Mouse (Mus musculus): ENCODE results near the gene Dcbld1. TPM values are rescaled to one million over a fixed set of nuclear protein-coding genes. Genes with fewer than 3 reads are reported as not detected.
"Not testable (repeated sequence)": the region's sequence is repeated elsewhere in the genome, so short reads cannot be mapped to it uniquely, and the experiment has no call there.

The Dcbld1 gene
- polyA plus RNA-seq, 1 experiment from 2014 or later, result 20.5 TPM

DNA sequence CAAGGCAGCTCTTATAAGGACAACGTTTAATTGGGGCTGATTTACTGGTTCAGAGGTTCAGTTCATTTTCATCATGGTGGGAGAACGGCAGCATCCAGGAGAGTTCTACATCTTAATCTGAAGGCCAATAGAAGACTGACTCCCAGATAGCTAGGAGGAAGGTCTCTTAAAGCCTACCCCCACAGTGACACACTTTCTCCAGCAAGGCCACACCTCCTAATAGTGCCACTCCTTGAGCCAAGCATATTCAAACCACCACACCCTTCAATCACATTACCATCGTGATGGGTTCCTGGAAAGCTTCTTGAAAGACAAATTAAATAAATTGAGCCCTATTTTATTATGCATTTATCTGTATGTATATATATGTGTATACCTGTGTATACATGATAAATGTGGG is 55.8 kb downstream of the Dcbld1 start:
- H3K27me3 ChIP-seq (replicated peaks; ENCODE audit: insufficient read depth, low read length), result no peaks in the 10 kb centered on the region
- H3K9ac ChIP-seq (replicated peaks; ENCODE audit: low read depth), result no peak overlapping the region
- no peak for DNase-seq (ENCODE audit: low spot score)
- no peak overlapping the region for H3K27ac ChIP-seq (ENCODE audit: low read length)
- 78% methylated on average over 3 of the region's 3 CpGs for WGBS
- H3K9me3 ChIP-seq (ENCODE audit: low read length), result no peaks in the 10 kb centered on the region
- no peaks in the 10 kb centered on the region for H3K4me1 ChIP-seq (ENCODE audit: insufficient read depth, low read depth, low read length)
- no peak overlapping the region for H3K4me3 ChIP-seq (ENCODE audit: low read depth, low read length)
- no peak overlapping the region for H3K4me2 ChIP-seq (replicated peaks; ENCODE audit: low read depth, low read length)
- no peaks in the 10 kb centered on the region for H3K36me3 ChIP-seq (ENCODE audit: insufficient read depth, low read length)
- ATAC-seq, result no peak
- no peak for TF ChIP-seq CTCF (IDR thresholded peaks at IDR 0.05)
- TF ChIP-seq EP300 (IDR thresholded peaks at IDR 0.05), result no peak

DNA sequence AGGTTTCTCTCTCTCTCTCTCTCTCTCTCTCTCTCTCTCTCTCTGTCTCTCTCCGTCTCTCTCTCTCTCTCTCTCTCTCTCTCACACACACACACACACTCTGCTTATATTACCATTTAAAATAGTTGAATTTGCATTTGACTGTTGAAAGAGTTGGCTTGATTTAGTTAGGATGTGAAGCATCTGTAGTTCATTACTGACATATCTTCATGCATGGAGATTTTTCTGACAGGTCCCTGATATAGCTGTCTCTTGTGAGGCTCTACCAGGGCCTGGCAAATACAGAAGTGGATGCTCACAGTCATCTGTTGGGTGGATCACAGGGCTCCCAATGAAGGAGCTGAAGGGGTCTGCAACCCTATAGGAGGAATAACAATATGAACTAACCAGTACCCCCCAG is 59.0 kb downstream of the Dcbld1 start:
- DNase-seq (ENCODE audit: low spot score); H3K4me1 ChIP-seq (ENCODE audit: insufficient read depth, low read depth, low read length); H3K9ac ChIP-seq (replicated peaks; ENCODE audit: low read depth); H3K36me3 ChIP-seq (ENCODE audit: insufficient read depth, low read length); ATAC-seq; H3K27me3 ChIP-seq (replicated peaks; ENCODE audit: insufficient read depth, low read length); H3K9me3 ChIP-seq (ENCODE audit: low read length); H3K27ac ChIP-seq (ENCODE audit: low read length); H3K4me3 ChIP-seq (ENCODE audit: low read depth, low read length); H3K4me2 ChIP-seq (replicated peaks; ENCODE audit: low read depth, low read length): not testable (repeated sequence)
- WGBS, result 74% methylated on average over 1 of the region's 1 CpGs

DNA sequence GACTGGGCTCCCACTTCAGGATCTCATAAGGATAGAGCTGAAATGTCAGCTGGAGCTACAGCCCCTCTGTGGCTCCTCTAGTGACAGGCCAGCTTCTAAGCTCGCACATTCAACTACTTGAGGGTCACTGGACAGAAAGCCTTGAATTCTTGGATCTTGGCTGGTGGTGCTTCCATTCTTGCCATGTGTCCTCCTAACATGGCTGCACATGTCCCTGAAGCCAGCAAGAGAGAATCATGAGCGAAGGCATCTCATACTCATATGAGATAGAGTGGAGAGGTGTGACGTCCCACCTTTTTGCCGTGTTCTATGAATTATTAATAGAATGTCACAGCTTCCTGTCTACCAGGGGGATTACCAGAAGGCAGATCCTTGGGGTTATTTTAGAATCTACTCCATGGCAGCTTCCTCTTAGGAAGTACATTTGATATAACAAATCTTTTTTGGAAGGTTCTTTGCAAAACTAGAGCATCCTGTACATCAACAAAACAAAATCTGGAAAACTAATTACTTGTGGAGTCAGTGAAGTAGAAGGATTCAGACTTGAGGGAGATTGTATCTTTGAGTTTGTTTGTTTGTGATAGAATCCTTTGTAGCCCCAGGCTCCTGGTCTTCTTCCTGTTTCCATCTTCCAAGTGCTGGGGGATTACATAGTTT is 60.6 kb downstream of the Dcbld1 start:
- no peaks in the 10 kb centered on the region for H3K27me3 ChIP-seq (replicated peaks; ENCODE audit: insufficient read depth, low read length)
- no peaks in the 10 kb centered on the region for H3K4me1 ChIP-seq (ENCODE audit: insufficient read depth, low read depth, low read length)
- H3K9ac ChIP-seq (replicated peaks; ENCODE audit: low read depth), result no peak overlapping the region
- TF ChIP-seq EP300 (IDR thresholded peaks at IDR 0.05) (peak; percentile 57), CTCF (IDR thresholded peaks at IDR 0.05) (no peak)
- no peaks in the 10 kb centered on the region for H3K36me3 ChIP-seq (ENCODE audit: insufficient read depth, low read length)
- H3K4me3 ChIP-seq (ENCODE audit: low read depth, low read length), result no peak overlapping the region
- H3K9me3 ChIP-seq (ENCODE audit: low read length), result no peaks in the 10 kb centered on the region
- no peak overlapping the region for H3K4me2 ChIP-seq (replicated peaks; ENCODE audit: low read depth, low read length)
- no peak overlapping the region for H3K27ac ChIP-seq (ENCODE audit: low read length)
- no peak for ATAC-seq
- WGBS, result 60% methylated on average over 4 of the region's 4 CpGs
- DNase-seq (ENCODE audit: low spot score), result peak; percentile 18

DNA sequence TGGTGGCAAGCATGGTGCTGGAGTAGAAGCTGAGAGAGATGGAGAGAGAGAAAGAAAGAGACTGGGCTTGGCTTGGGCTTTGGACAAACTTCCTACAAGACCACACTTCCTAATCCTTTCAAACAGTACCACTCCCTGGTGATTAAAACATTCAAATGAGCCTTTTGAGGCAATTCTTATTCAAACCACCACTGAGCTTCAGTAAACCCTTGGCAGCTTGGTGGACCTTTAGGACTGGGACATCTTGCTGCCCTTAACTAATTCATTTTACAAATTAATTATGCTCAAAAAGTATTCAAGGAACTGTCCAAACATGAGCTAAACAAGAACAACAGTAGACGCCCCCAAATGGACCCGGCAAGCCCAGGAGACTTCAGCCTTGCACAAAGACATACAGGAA is 62.5 kb downstream of the Dcbld1 start:
- ATAC-seq (no peak), DNase-seq (ENCODE audit: low spot score) (no peak)
- no peaks in the 10 kb centered on the region for H3K4me1 ChIP-seq (ENCODE audit: insufficient read depth, low read depth, low read length)
- H3K36me3 ChIP-seq (ENCODE audit: insufficient read depth, low read length), result no peaks in the 10 kb centered on the region
- H3K9me3 ChIP-seq (ENCODE audit: low read length), result no peaks in the 10 kb centered on the region
- WGBS, result 95% methylated on average over 2 of the region's 2 CpGs
- TF ChIP-seq EP300 (IDR thresholded peaks at IDR 0.05) (no peak), CTCF (IDR thresholded peaks at IDR 0.05) (no peak)
- no peaks in the 10 kb centered on the region for H3K27me3 ChIP-seq (replicated peaks; ENCODE audit: insufficient read depth, low read length)
- H3K4me3 ChIP-seq (ENCODE audit: low read depth, low read length), result no peak overlapping the region
- H3K4me2 ChIP-seq (replicated peaks; ENCODE audit: low read depth, low read length), result no peak overlapping the region
- no peak overlapping the region for H3K9ac ChIP-seq (replicated peaks; ENCODE audit: low read depth)
- no peak overlapping the region for H3K27ac ChIP-seq (ENCODE audit: low read length)

DNA sequence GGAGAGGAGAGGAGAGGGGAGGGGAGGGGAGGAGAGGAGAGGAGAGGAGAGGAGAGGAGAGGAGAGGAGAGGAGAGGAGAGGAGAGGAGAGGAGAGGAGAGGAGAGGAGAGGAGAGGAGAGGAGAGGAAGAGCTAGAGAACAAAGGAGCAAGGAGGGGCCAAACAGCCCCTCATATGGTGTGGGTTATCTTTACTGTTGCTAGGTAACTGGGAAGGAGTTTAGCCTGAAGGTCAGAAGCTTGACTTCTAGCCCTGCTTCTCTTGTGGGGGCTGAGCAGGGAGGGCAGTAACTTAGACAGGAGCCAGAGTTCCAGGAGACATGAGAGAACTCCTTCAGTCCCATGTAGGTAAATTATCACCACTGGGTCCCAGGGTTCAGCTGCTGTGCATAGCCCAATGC is 65.1 kb downstream of the Dcbld1 start:
- H3K9me3 ChIP-seq (ENCODE audit: low read length); H3K27me3 ChIP-seq (replicated peaks; ENCODE audit: insufficient read depth, low read length); H3K4me3 ChIP-seq (ENCODE audit: low read depth, low read length); H3K4me1 ChIP-seq (ENCODE audit: insufficient read depth, low read depth, low read length); DNase-seq (ENCODE audit: low spot score); H3K9ac ChIP-seq (replicated peaks; ENCODE audit: low read depth); H3K27ac ChIP-seq (ENCODE audit: low read length); H3K36me3 ChIP-seq (ENCODE audit: insufficient read depth, low read length); H3K4me2 ChIP-seq (replicated peaks; ENCODE audit: low read depth, low read length); ATAC-seq: not testable (repeated sequence)

DNA sequence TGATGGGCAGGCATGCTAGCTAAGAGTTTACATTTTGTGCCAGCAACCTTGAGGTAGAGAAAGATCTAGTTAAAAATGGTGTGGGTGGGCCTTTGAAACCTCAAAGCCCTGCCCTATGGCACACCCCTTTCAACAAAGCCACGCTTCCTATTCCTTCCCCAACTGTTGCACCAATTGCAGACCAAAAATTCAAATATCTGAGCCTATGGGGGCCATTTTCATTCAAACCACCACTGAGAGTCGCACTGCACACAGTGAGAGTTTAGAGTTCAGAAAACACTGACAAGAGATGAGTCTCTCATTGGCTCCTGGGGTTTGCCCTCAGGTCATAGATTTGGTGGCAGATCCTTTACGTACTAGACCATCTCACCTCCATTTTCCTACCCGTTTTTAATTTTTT is 68.3 kb downstream of the Dcbld1 start:
- no peak overlapping the region for H3K9ac ChIP-seq (replicated peaks; ENCODE audit: low read depth)
- H3K4me3 ChIP-seq (ENCODE audit: low read depth, low read length), result no peak overlapping the region
- no peak for ATAC-seq
- no peaks in the 10 kb centered on the region for H3K9me3 ChIP-seq (ENCODE audit: low read length)
- no peak overlapping the region for H3K27ac ChIP-seq (ENCODE audit: low read length)
- H3K4me1 ChIP-seq (ENCODE audit: insufficient read depth, low read depth, low read length), result no peaks in the 10 kb centered on the region
- no peak overlapping the region for H3K4me2 ChIP-seq (replicated peaks; ENCODE audit: low read depth, low read length)
- WGBS, result 95% methylated on average over 4 of the region's 4 CpGs
- no peaks in the 10 kb centered on the region for H3K36me3 ChIP-seq (ENCODE audit: insufficient read depth, low read length)
- no peaks in the 10 kb centered on the region for H3K27me3 ChIP-seq (replicated peaks; ENCODE audit: insufficient read depth, low read length)
- no peak for DNase-seq (ENCODE audit: low spot score)
- no peak for TF ChIP-seq EP300 (IDR thresholded peaks at IDR 0.05)

DNA sequence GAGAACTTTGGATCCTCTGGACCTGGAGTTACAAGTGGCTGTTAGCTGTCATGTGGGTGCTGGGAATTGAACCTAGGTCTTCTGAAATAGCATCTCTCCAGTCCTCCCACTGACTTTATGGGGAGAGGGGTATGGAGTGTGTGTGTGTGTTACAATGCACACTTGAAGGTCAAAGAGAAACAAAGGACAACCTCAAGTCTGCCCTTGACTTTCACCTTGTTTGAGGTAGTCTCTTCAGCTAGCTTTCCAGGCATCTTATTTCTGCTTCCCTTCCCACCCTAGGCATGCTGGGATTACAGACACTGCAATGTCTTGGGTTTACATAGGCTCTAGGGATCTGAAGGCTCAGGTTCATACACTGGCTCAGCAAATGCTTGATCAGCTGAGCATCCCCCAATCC is 68.9 kb downstream of the Dcbld1 start:
- TF ChIP-seq CTCF (IDR thresholded peaks at IDR 0.05) (no peak), EP300 (IDR thresholded peaks at IDR 0.05) (no peak)
- Histone ChIP-seq H3K9ac (replicated peaks; ENCODE audit: low read depth) (no peak overlapping the region), H3K9me3 (ENCODE audit: low read length) (no peaks in the 10 kb centered on the region), H3K36me3 (ENCODE audit: insufficient read depth, low read length) (no peaks in the 10 kb centered on the region), H3K4me1 (ENCODE audit: insufficient read depth, low read depth, low read length) (no peaks in the 10 kb centered on the region), H3K4me3 (ENCODE audit: low read depth, low read length) (no peak overlapping the region), H3K4me2 (replicated peaks; ENCODE audit: low read depth, low read length) (no peak overlapping the region), H3K27me3 (replicated peaks; ENCODE audit: insufficient read depth, low read length) (no peaks in the 10 kb centered on the region), H3K27ac (ENCODE audit: low read length) (no peak overlapping the region)
- DNase-seq (ENCODE audit: low spot score), result no peak
- no peak for ATAC-seq

Measured in lung, postnatal 0 days (tissue).